Mouse (Mus musculus) cortical plate, adult 2 months (tissue): ENCODE measurements around the gene Usp5.

Experiments
- CTCF ChIP-seq: fragments of 200-500 bp; IDR thresholded peaks from 2 replicates; pipeline ENCODE4 v1.5.1; 2011; ENCODE audit warnings: mild to moderate bottlenecking, control low read depth, low read length; ENCODE audit not compliant: insufficient read depth; ENCODE audit errors: extremely low read depth
- POLR2A ChIP-seq: fragments of 200-500 bp; IDR thresholded peaks from 2 replicates; pipeline ENCODE4 v1.6.1; 2011; ENCODE audit warnings: mild to moderate bottlenecking, low read length, control low read depth; ENCODE audit not compliant: insufficient read depth; ENCODE audit errors: extremely low read depth

DNA sequence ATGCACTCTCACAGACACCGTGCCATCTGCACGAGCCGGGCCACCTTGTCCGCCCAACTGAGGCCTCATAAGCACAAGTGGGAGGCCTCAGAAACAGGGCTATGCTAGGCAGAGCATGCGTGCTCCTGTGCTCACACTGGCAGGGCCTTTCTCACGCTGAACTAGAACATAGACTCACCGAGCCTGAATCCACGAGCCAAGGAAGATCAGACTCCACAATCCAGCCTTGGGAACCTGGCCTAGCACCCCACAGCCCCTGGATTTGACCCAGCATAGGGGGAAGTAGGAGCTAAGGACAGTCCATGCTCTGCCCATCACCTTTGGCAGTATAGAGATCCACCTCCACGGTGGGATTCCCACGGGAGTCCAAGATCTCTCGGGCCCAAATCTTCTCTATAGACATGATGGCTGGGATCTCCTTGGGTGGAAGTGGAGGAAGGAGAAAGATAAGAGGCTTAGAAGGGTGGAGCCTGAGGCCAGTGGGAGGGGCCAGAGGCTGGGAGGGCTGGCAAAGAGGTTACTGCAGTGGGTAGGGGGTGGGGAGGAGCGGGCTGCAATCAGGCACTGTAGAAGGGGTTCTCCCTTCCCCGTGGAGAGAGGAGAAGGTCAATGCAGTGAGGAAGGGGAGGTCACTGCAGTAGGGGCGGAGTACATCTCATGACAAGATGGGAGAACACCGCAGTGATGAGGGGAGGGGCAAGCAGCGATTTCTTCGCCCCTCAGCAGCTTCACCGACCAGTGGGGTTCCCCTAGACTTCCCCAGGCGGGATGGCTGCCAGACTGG, 61.2 kb downstream of the Usp5 start:
- TF ChIP-seq POLR2A = peak; percentile 74; the same call in 1 of the 2 replicates
- no peak for TF ChIP-seq CTCF
